Mouse (Mus musculus) intestine, postnatal 0 days (tissue): ENCODE data around the gene Car9. TPM values are rescaled to one million over a fixed set of nuclear protein-coding genes. Genes with fewer than 3 reads are reported as not detected.

Source experiments
- ATAC-seq: fragments of 200-750 bp; cut with Nextera tagmentation; 2 replicates; pipeline ENCODE4 v1.8.0; 2017; ENCODE audit warnings: mild to moderate bottlenecking, moderate TSS enrichment, moderate library complexity
- H3K27ac ChIP-seq: fragments of 300-500 bp; sonication (generic); 2 replicates; pipeline ENCODE4 v1.5.1; 2014; ENCODE audit warnings: mild to moderate bottlenecking, low read depth, low read length, moderate library complexity
- H3K27me3 ChIP-seq: fragments of 300-500 bp; sonication (generic); replicated peaks from 2 replicates; pipeline ENCODE4 v1.6.1; 2014; ENCODE audit warnings: low read length, mixed read lengths; ENCODE audit not compliant: control insufficient read depth, insufficient read depth
- H3K36me3 ChIP-seq: fragments of 300-500 bp; sonication (generic); 2 replicates; pipeline ENCODE4 v1.6.1; 2014; ENCODE audit warnings: mild to moderate bottlenecking, moderate library complexity; ENCODE audit not compliant: control insufficient read depth, insufficient read depth
- H3K4me1 ChIP-seq: fragments of 300-500 bp; sonication (generic); replicated peaks from 2 replicates; pipeline ENCODE4 v1.6.1; 2014; ENCODE audit warnings: antibody characterized with exemption, low read length, mixed read lengths; ENCODE audit not compliant: control insufficient read depth, insufficient read depth
- H3K4me2 ChIP-seq: fragments of 300-500 bp; sonication (generic); replicated peaks from 2 replicates; pipeline ENCODE4 v1.6.1; 2014; ENCODE audit warnings: low read depth, mild to moderate bottlenecking, moderate library complexity
- H3K4me3 ChIP-seq: fragments of 300-500 bp; sonication (generic); 2 replicates; pipeline ENCODE4 v1.5.1; 2014; ENCODE audit warnings: low read depth, low read length
- H3K9ac ChIP-seq: fragments of 300-500 bp; sonication (generic); 2 replicates; pipeline ENCODE4 v1.6.1; 2014; ENCODE audit warnings: mild to moderate bottlenecking, low read depth, low read length
- H3K9me3 ChIP-seq: fragments of 300-500 bp; sonication (generic); 2 replicates; pipeline ENCODE4 v1.6.1; 2016; ENCODE audit warnings: mixed run types; ENCODE audit not compliant: control insufficient read depth
- CTCF ChIP-seq: sonication (generic); IDR thresholded peaks from 2 replicates; pipeline ENCODE4 v1.5.1; 2016; ENCODE audit warnings: low read depth, mild to moderate bottlenecking, control low read depth, antibody characterized with exemption, moderate library complexity
- WGBS: fragments of 180-500 bp; shearing (Covaris S2); extraction: QIAGEN DNeasy Blood & Tissue Kit; methylation state at CpG from one replicate; pipeline ENCODE4 v1.1.7; 2014; 5-methylcytosine and 5-hydroxymethylcytosine counted together
- polyA plus RNA-seq: library from polyadenylated mRNA; unstranded; fragments of >200 nt; fragmentation: Nextera tagmentation; extraction: Ambion mirVana; gene quantifications from 2 replicates; pipeline ENCODE4 v1.2.1, GENCODE M21; 2015

Car9 gene
- polyA plus RNA-seq, 1 experiment from 2014 or later = 5.4 TPM

DNA sequence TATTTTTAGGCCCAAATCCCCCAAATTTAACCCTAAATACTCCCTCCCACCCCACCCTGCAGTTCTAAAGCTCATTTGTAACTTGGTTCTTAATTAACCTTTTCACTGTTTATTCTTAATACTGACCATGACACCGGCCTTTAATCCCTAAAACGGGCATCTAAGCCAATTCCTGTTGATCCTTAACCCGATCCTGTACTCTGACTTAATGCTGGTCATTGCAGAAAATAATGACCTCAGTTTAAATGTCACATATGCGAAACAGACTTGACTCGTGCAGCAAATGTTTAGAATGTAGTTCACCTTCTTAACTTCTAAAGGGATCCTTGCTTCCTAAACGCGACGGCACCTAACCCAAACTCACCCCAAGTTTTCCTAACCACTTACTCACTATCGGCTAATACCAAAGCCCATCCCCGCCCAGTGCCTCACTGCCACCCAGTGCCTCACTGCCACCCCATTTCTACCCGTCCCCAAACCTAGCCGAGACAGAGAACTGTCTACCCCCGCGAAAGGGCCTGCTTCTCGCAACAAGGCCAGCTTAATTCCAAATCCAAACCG, 54.8 kb downstream of the Car9 start:
- WGBS = 2% methylated on average over 16 of the region's 16 CpGs
- peaks cover 24% of the 10 kb centered on the region for H3K36me3 ChIP-seq
- no peaks in the 10 kb centered on the region for H3K9me3 ChIP-seq

DNA sequence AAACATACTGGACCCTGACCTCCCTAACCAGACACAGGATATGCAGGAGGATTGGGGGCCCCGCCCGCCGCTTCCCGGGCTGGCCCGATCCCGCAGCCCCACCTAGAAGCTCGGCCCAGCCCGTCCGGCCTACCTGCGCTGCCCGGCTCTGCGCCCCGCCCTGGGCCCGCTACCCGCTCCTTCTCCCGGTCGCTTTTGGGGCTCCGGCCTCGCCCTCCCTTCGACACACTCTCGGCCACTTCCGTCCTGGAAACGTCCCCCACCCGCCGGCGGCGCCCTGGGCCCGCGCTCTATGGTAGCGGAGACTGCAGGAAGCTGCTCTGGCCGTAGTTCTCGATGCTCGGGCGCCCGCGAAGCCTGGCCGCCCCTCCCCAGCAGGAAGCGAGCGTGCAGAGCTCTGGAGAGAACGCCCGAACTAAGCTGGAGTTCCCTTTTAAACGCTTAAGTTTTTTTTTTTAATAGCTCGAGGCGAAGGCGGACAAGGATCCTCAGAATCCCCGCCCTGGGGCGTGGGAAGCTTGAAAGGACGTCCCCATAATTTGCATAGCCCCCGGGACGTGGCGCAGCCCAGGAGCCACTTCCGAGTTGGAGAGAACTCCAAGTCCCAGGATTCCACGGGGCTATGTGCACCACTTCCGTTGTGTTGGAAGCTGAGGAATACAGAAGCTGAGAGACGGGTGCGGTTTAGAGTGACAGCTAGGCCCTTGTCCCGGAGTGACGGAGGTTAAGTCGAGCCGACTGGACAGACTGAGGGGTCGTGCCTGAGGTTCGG, 55.4 kb downstream of the Car9 start, which contains the start of the genes Creb3 and Tln1:
Creb3 (plus strand) TSS at position 336 of the 772 bp plus-strand sequence.
Tln1 (minus strand) TSS at position 695 of the 772 bp plus-strand sequence.
- H3K9ac ChIP-seq = peak within 1 kb of the TSS; percentile 87
- WGBS = under 1% methylated on average over 62 of the region's 62 CpGs
- peaks cover 26% of the 10 kb centered on the region for H3K36me3 ChIP-seq
- no peaks in the 10 kb centered on the region for H3K9me3 ChIP-seq
- peak; percentile 38; the same call in 1 of the 2 replicates for TF ChIP-seq CTCF
- H3K4me1 ChIP-seq = peaks cover 2% of the 10 kb centered on the region; the same call in 1 of the 2 replicates
- peak within 1 kb of the TSS; percentile 99 for H3K27ac ChIP-seq
- H3K4me2 ChIP-seq = peak within 1 kb of the TSS; percentile 72
- peak; percentile 90 for ATAC-seq
- peak within 1 kb of the TSS; percentile 81 for H3K4me3 ChIP-seq
- no peaks in the 10 kb centered on the region for H3K27me3 ChIP-seq

More for the DNA sequence above, 54.8 kb downstream of the Car9 start:
- ATAC-seq = no peak
- H3K27me3 ChIP-seq = no peaks in the 10 kb centered on the region
- TF ChIP-seq CTCF = no peak
- H3K4me3 ChIP-seq = peak overlapping the region; percentile 81
- peak overlapping the region; percentile 72 for H3K4me2 ChIP-seq
- H3K4me1 ChIP-seq = peaks cover 2% of the 10 kb centered on the region; the same call in 1 of the 2 replicates
- peak overlapping the region; percentile 99 for H3K27ac ChIP-seq
- H3K9ac ChIP-seq = peak overlapping the region; percentile 87

DNA sequence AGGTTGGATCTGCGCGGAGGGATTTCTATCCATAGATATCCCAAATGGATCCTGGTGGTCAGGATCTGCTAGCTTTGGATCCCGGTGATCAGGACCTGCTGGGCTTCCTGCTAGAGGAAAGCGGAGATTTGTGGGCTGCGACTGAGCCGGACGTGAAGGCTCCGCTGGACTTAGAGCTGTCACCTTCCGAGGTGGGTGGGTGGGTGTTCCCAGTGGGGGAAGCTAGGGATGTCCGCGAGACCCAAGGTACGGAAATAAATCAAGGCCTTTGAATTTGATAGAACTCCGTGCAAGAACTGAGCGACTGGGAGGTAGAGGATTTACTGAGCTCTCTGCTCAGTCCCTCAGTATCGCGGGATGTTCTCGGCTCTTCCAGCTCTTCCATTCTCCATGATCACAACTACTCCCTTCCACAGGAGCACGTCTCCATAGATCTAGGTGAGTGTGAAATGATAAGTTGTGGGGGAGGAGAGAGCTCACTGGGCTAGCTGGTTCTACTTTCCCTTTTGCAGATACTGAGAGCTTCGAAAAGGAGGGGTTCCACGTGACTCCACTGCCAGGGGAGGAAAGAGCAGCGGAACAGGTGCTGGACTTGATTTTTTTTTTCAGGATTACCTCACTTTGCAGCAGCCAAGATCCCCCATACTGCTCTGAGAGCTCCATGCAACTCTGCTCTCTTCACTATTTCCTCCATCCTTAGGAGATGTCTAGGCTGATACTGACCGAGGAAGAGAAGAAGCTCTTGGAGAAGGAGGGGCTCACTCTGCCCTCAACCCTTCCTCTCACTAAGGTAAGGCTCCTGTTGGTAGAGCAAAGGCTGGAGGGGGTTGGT, 56.2 kb downstream of the Car9 start:
- H3K9ac ChIP-seq = peak overlapping the region; percentile 78
- peaks cover 2% of the 10 kb centered on the region; the same call in 1 of the 2 replicates for H3K4me1 ChIP-seq
- peak overlapping the region; percentile 81 for H3K4me3 ChIP-seq
- H3K36me3 ChIP-seq = peaks cover 34% of the 10 kb centered on the region
- 3% methylated on average over 22 of the region's 22 CpGs for WGBS
- no peaks in the 10 kb centered on the region for H3K27me3 ChIP-seq
- ATAC-seq = peak; percentile 11
- no peak for TF ChIP-seq CTCF
- H3K9me3 ChIP-seq = no peaks in the 10 kb centered on the region
- peak overlapping the region; percentile 72 for H3K4me2 ChIP-seq
- H3K27ac ChIP-seq = peak overlapping the region; percentile 99

Other genes with a start within 250 kb of the Car9 start
- gene Atp8b5, start 239.8 kb upstream of the Car9 start, polyA plus RNA-seq = 1.0 and 1.1 TPM in 2 replicates
- gene Rusc2, start 125.0 kb upstream of the Car9 start, polyA plus RNA-seq = 11.9 and 12.1 TPM in 2 replicates
- gene Fam166b, start 77.8 kb upstream of the Car9 start, polyA plus RNA-seq = 0.16 TPM in 1 of 2 replicates, not detected in the other
- 4.6 and 4.7 TPM in 2 replicates for gene Tesk1, start 65.0 kb upstream of the Car9 start, polyA plus RNA-seq
- 3.2 and 3.7 TPM in 2 replicates for gene Cd72, start 52.3 kb upstream of the Car9 start, polyA plus RNA-seq
- not detected in 2 replicates for gene Sit1, start 23.2 kb upstream of the Car9 start, polyA plus RNA-seq
- gene Ccdc107, start 14.1 kb upstream of the Car9 start, polyA plus RNA-seq = 79.8 and 83.1 TPM in 2 replicates
- 10.3 and 12.3 TPM in 2 replicates for gene Arhgef39, start 7.3 kb upstream of the Car9 start, polyA plus RNA-seq
- 928 and 1,046 TPM in 2 replicates for gene Tpm2, start 16.8 kb downstream of the Car9 start, polyA plus RNA-seq
- 102 and 114 TPM in 2 replicates for gene Creb3, start 55.4 kb downstream of the Car9 start, polyA plus RNA-seq
- gene Tln1, start 55.7 kb downstream of the Car9 start, polyA plus RNA-seq = 41.6 and 47.7 TPM in 2 replicates
- gene Rgp1, start 71.7 kb downstream of the Car9 start, polyA plus RNA-seq = 11.3 and 13.0 TPM in 2 replicates
- gene Gba2, start 71.9 kb downstream of the Car9 start, polyA plus RNA-seq = 5.2 and 5.3 TPM in 2 replicates
- not detected in 2 replicates for gene Msmp, start 77.5 kb downstream of the Car9 start, polyA plus RNA-seq
- 3.5 and 4.1 TPM in 2 replicates for gene Npr2, start 125.0 kb downstream of the Car9 start, polyA plus RNA-seq
- gene Spag8, start 146.6 kb downstream of the Car9 start, polyA plus RNA-seq = 0.08 and 0.22 TPM in 2 replicates
- gene Hint2, start 149.5 kb downstream of the Car9 start, polyA plus RNA-seq = 270 and 305 TPM in 2 replicates
- gene Tmem8b, start 162.0 kb downstream of the Car9 start, polyA plus RNA-seq = 1.6 and 1.9 TPM in 2 replicates
- 6.0 and 6.7 TPM in 2 replicates for gene Fam221b, start 162.2 kb downstream of the Car9 start, polyA plus RNA-seq
- not detected in 2 replicates for gene Olfr70, start 193.8 kb downstream of the Car9 start, polyA plus RNA-seq
- not detected in 2 replicates for gene Olfr71, start 203.3 kb downstream of the Car9 start, polyA plus RNA-seq
- 1.6 and 2.1 TPM in 2 replicates for gene Hrct1, start 220.2 kb downstream of the Car9 start, polyA plus RNA-seq
- 0.47 and 0.51 TPM in 2 replicates for gene Spaar, start 223.1 kb downstream of the Car9 start, polyA plus RNA-seq